Mouse (Mus musculus): Measurements from ENCODE around the gene Hap1.

- TF ChIP-seq CEBPB (IDR thresholded peaks at IDR 0.05; ENCODE audit: insufficient read depth, poor library complexity, severe bottlenecking) (no peak), POLR2A (IDR thresholded peaks at IDR 0.05; ENCODE audit: insufficient read length, low read depth) (no peak), TCF12 (IDR thresholded peaks at IDR 0.05; ENCODE audit: insufficient read depth, poor library complexity, severe bottlenecking) (no peak), E2F4 (IDR thresholded peaks at IDR 0.05; ENCODE audit: insufficient read depth) (no peak), USF1 (IDR thresholded peaks at IDR 0.05; ENCODE audit: low read depth) (no peak), POLR2AphosphoS2 (IDR thresholded peaks at IDR 0.05; ENCODE audit: insufficient read length, low read depth) (no peak), MYOG (IDR thresholded peaks at IDR 0.05; ENCODE audit: control insufficient read depth in 1 of 3, insufficient read depth in 1 of 3, insufficient read length in 2 of 3, low read depth in 2 of 3) (no peak), TCF3 (IDR thresholded peaks at IDR 0.05; ENCODE audit: insufficient read length, low read depth) (no peak), MAX (IDR thresholded peaks at IDR 0.05; ENCODE audit: low read depth) (no peak)
Measured at GRCm38 (mm10) chr11:100386586-100386985, 30.7 kb upstream of the Hap1 start.
